Mouse (Mus musculus) stomach, postnatal 0 days (tissue): ENCODE data around the gene Cdcp1.

Experiments
- CTCF ChIP-seq: IDR thresholded peaks from 2 replicates; pipeline ENCODE4 v1.5.1; 2016; ENCODE audit warnings: antibody characterized with exemption, low read depth, mild to moderate bottlenecking, moderate library complexity
- EP300 ChIP-seq: optimal IDR thresholded peaks from 2 replicates; pipeline ENCODE3; 2016; ENCODE audit warnings: antibody characterized with exemption

DNA sequence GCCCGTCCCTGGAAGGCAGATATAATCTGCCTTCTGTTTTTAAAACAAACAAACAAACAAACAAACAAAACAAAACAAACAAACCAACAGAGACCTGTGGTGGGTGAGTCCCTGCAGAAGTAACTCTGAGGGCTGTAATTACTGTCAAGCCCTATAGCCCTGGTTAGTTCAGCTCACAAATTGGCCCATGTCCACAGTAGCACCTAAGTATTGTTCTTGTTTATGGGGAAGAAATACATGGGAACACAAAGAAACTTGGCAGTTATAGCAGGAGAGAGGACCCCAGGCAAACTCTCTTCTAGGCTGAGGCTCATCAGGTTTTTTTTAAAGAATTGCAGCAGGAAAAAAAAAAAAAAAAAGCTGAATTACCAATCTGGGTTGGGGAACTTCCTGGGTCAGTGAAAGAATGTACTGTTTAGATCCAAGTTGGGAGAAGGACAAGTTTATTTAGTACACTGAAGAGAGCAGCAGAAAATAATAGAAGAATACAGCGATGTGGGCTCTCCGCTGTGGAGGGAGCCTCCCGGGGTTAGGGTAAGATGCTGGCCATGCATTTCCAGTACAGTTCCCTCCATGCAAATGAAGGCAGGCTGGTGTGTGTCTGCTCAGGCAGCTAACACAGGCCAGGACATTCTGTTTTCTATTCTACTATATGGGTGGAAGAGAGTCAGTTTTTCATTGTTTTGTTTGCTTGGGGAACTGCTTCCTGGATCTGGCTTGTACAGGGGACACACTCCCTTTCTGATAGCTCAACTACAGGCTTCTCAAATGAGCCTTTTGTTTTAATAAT lies 22.6 kb upstream of the Cdcp1 start:
- TF ChIP-seq CTCF (no peak), EP300 (no peak)
